Mouse (Mus musculus) testis, adult 2 months (tissue): ENCODE measurements around the gene Sema3a.

Experiments
- CTCF ChIP-seq: fragments of 200-500 bp; IDR thresholded peaks from 2 replicates; pipeline ENCODE4 v1.5.1; 2012; ENCODE audit warnings: low read depth, mild to moderate bottlenecking, inconsistent platforms, low read length, moderate library complexity; ENCODE audit not compliant: control insufficient read depth, insufficient read depth, insufficient replicate concordance
- POLR2A ChIP-seq: fragments of 200-500 bp; IDR thresholded peaks from 2 replicates; pipeline ENCODE4 v1.6.1; 2012; ENCODE audit warnings: low read depth, mild to moderate bottlenecking, inconsistent platforms, low read length, moderate library complexity; ENCODE audit not compliant: control insufficient read depth

DNA sequence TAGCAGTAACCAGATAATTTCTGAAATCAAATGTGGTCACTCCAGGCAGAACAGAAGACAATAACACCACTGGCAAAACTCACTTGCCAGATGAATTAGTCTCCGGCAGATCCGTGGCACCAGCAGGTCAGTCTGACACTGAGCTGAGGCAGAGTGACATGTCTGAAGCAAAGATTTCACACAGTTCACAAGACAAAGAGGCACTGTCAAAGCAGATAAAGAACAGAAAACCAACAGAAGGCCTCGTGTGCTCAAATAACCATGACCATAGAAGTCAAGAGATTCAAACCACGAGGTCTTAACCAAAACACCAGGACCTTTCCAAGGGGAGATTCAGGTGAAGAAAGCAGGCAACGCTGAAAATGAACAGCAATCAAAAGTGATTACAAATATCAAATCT is 499.5 kb downstream of the Sema3a start:
- TF ChIP-seq POLR2A (no peak), CTCF (no peak)
